Mouse (Mus musculus) forebrain, embryonic 14.5 days (tissue): ENCODE results near the gene Otop2. TPM values are rescaled to one million over a fixed set of nuclear protein-coding genes. Genes with fewer than 3 reads are reported as not detected.

Experiments used
- ATAC-seq: fragments of 200-750 bp; cut with Nextera tagmentation; 2 replicates; pipeline ENCODE4 v1.8.0; 2017; ENCODE audit warnings: mild to moderate bottlenecking, moderate library complexity
- DNase-seq: peaks from one replicate; pipeline ENCODE4 v3.0.0-alpha.2; 2015; ENCODE audit warnings: low spot score
- H3K27ac ChIP-seq: fragments of 300-500 bp; sonication (generic); 2 replicates; pipeline ENCODE4 v1.5.1; 2014; ENCODE audit warnings: low read depth, mild to moderate bottlenecking, control low read depth, low read length, moderate library complexity
- H3K27me3 ChIP-seq: fragments of 300-500 bp; sonication (generic); replicated peaks from 2 replicates; pipeline ENCODE4 v1.6.1; 2014; ENCODE audit warnings: low read length, control low read depth, mixed read lengths; ENCODE audit not compliant: control insufficient read depth, insufficient read depth
- H3K36me3 ChIP-seq: fragments of 300-500 bp; sonication (generic); 2 replicates; pipeline ENCODE4 v1.6.1; 2014; ENCODE audit warnings: low read length, control low read depth; ENCODE audit not compliant: control insufficient read depth, insufficient read depth
- H3K4me1 ChIP-seq: fragments of 300-500 bp; sonication (generic); 2 replicates; pipeline ENCODE4 v1.6.1; 2014; ENCODE audit warnings: antibody characterized with exemption, low read length, control low read depth; ENCODE audit not compliant: control insufficient read depth, insufficient read depth
- H3K4me2 ChIP-seq: fragments of 300-500 bp; sonication (generic); 2 replicates; pipeline ENCODE4 v1.6.1; 2014; ENCODE audit warnings: mild to moderate bottlenecking, control low read depth, low read length
- H3K4me3 ChIP-seq: fragments of 300-500 bp; sonication (generic); 2 replicates; pipeline ENCODE4 v1.5.1; 2014; ENCODE audit warnings: low read depth, low read length, control low read depth
- H3K9ac ChIP-seq: fragments of 300-500 bp; sonication (generic); 2 replicates; pipeline ENCODE4 v1.6.1; 2014; ENCODE audit warnings: mild to moderate bottlenecking, low read length, control low read depth, moderate library complexity
- H3K9me3 ChIP-seq: fragments of 300-500 bp; sonication (generic); replicated peaks from 2 replicates; pipeline ENCODE4 v1.6.1; 2016; ENCODE audit warnings: low read length, control low read depth, mixed read lengths; ENCODE audit not compliant: control insufficient read depth
- WGBS: fragments of 180-500 bp; shearing (Covaris S2); extraction: QIAGEN DNeasy Blood & Tissue Kit; methylation state at CpG from one replicate; pipeline ENCODE4 v1.1.7; 2014; 5-methylcytosine and 5-hydroxymethylcytosine counted together
- polyA plus RNA-seq: library from polyadenylated mRNA; unstranded; fragments of >200 nt; fragmentation: Nextera tagmentation; extraction: Ambion mirVana; gene quantifications from 2 replicates; pipeline ENCODE4 v1.2.1, GENCODE M21; 2014

Otop2 gene
- polyA plus RNA-seq, 1 experiment from 2014 or later = not detected

GRCm38 (mm10) chr11:115341246-115341645 is 34.3 kb downstream of the Otop2 start:
- H3K4me1 ChIP-seq = no peaks in the 10 kb centered on the region
- 0 out of 2 replicates have a peak, but pooled peaks cover 3% of the 10 kb centered on the region for H3K27me3 ChIP-seq
- no peak overlapping the region for H3K4me2 ChIP-seq
- no peak overlapping the region for H3K27ac ChIP-seq
- H3K9ac ChIP-seq = no peak overlapping the region
- H3K4me3 ChIP-seq = no peak overlapping the region
- H3K36me3 ChIP-seq = no peaks in the 10 kb centered on the region
- ATAC-seq = no peak
- WGBS = 67% methylated on average over 2 of the region's 2 CpGs
- DNase-seq = no peak
- no peaks in the 10 kb centered on the region for H3K9me3 ChIP-seq

GRCm38 (mm10) chr11:115341866-115342265 is 34.9 kb downstream of the Otop2 start:
- Histone ChIP-seq H3K4me1 (peaks cover 2% of the 10 kb centered on the region; the same call in 1 of the 2 replicates), H3K27me3 (no peaks in the 10 kb centered on the region), H3K9me3 (no peaks in the 10 kb centered on the region), H3K36me3 (no peaks in the 10 kb centered on the region), H3K4me3 (no peak overlapping the region), H3K27ac (no peak overlapping the region), H3K9ac (no peak overlapping the region), H3K4me2 (no peak overlapping the region)
- 67% methylated on average over 6 of the region's 6 CpGs for WGBS
- DNase-seq = no peak
- ATAC-seq = no peak

GRCm38 (mm10) chr11:115344967-115345366 is 38.0 kb downstream of the Otop2 start:
- no peak overlapping the region for H3K9ac ChIP-seq
- no peak for DNase-seq
- WGBS = 12% methylated on average over 12 of the region's 12 CpGs
- no peak for ATAC-seq
- no peaks in the 10 kb centered on the region for H3K9me3 ChIP-seq
- no peak overlapping the region for H3K27ac ChIP-seq
- no peaks in the 10 kb centered on the region for H3K36me3 ChIP-seq
- H3K27me3 ChIP-seq = no peaks in the 10 kb centered on the region
- no peak overlapping the region for H3K4me2 ChIP-seq
- H3K4me3 ChIP-seq = no peak overlapping the region
- peaks cover 4% of the 10 kb centered on the region; the same call in 1 of the 2 replicates for H3K4me1 ChIP-seq

GRCm38 (mm10) chr11:115345515-115345914 is 38.6 kb downstream of the Otop2 start:
- ATAC-seq (no peak), DNase-seq (no peak)
- H3K4me2 ChIP-seq = no peak overlapping the region
- WGBS = 49% methylated on average over 7 of the region's 7 CpGs
- H3K4me3 ChIP-seq = no peak overlapping the region
- no peaks in the 10 kb centered on the region for H3K9me3 ChIP-seq
- no peaks in the 10 kb centered on the region for H3K36me3 ChIP-seq
- no peak overlapping the region for H3K27ac ChIP-seq
- H3K4me1 ChIP-seq = peaks cover 4% of the 10 kb centered on the region; the same call in 1 of the 2 replicates
- H3K9ac ChIP-seq = no peak overlapping the region
- no peaks in the 10 kb centered on the region for H3K27me3 ChIP-seq

GRCm38 (mm10) chr11:115348681-115349248 is 41.8 kb downstream of the Otop2 start:
- Histone ChIP-seq H3K27ac (no peak overlapping the region), H3K27me3 (no peaks in the 10 kb centered on the region), H3K36me3 (peaks cover 29% of the 10 kb centered on the region), H3K4me1 (peaks cover 4% of the 10 kb centered on the region; the same call in 1 of the 2 replicates), H3K4me3 (no peak overlapping the region), H3K9ac (no peak overlapping the region), H3K9me3 (no peaks in the 10 kb centered on the region), H3K4me2 (no peak overlapping the region)
- DNase-seq = no peak
- WGBS = 64% methylated on average over 17 of the region's 17 CpGs
- no peak for ATAC-seq

GRCm38 (mm10) chr11:115349976-115350375 is 43.0 kb downstream of the Otop2 start:
- H3K4me2 ChIP-seq = no peak overlapping the region
- WGBS = 88% methylated on average over 4 of the region's 4 CpGs
- peaks cover 29% of the 10 kb centered on the region for H3K36me3 ChIP-seq
- no peaks in the 10 kb centered on the region for H3K27me3 ChIP-seq
- no peak overlapping the region for H3K4me3 ChIP-seq
- no peak overlapping the region for H3K27ac ChIP-seq
- DNase-seq (no peak), ATAC-seq (no peak)
- H3K9me3 ChIP-seq = no peaks in the 10 kb centered on the region
- H3K4me1 ChIP-seq = peaks cover 4% of the 10 kb centered on the region; the same call in 1 of the 2 replicates
- no peak overlapping the region for H3K9ac ChIP-seq

- WGBS = 95% methylated on average over 5 of the region's 5 CpGs
- no peaks in the 10 kb centered on the region for H3K9me3 ChIP-seq
- no peak overlapping the region for H3K4me2 ChIP-seq
- no peaks in the 10 kb centered on the region for H3K4me1 ChIP-seq
- ATAC-seq (no peak), DNase-seq (no peak)
- no peaks in the 10 kb centered on the region for H3K27me3 ChIP-seq
- H3K9ac ChIP-seq = no peak overlapping the region
- peaks cover 34% of the 10 kb centered on the region for H3K36me3 ChIP-seq
- no peak overlapping the region for H3K27ac ChIP-seq
- H3K4me3 ChIP-seq = no peak overlapping the region
These were observed 46.4 kb downstream of the Otop2 start for GRCm38 (mm10) chr11:115353375-115353774.

- WGBS = 9% methylated on average over 8 of the region's 8 CpGs
- ATAC-seq = peak; percentile 64; the same call in 1 of the 2 replicates
- no peak overlapping the region for H3K9ac ChIP-seq
These were observed 47.2 kb downstream of the Otop2 start for GRCm38 (mm10) chr11:115354183-115354582.

GRCm38 (mm10) chr11:115358468-115358867 is 51.5 kb downstream of the Otop2 start:
- peak; percentile 49 for ATAC-seq
- WGBS = 14% methylated on average over 5 of the region's 5 CpGs
- Histone ChIP-seq H3K27me3 (no peaks in the 10 kb centered on the region), H3K36me3 (0 out of 2 replicates have a peak, but pooled peaks cover 7% of the 10 kb centered on the region), H3K9me3 (no peaks in the 10 kb centered on the region), H3K4me1 (peaks cover 9% of the 10 kb centered on the region; the same call in 1 of the 2 replicates), H3K4me2 (no peak overlapping the region), H3K4me3 (no peak overlapping the region), H3K27ac (no peak overlapping the region), H3K9ac (no peak overlapping the region; the same call in 1 of the 2 replicates)
- DNase-seq = peak; percentile 92

More at GRCm38 (mm10) chr11:115354183-115354582, 47.2 kb downstream of the Otop2 start:
- H3K4me1 ChIP-seq = peaks cover 6% of the 10 kb centered on the region; the same call in 1 of the 2 replicates
- H3K27me3 ChIP-seq = no peaks in the 10 kb centered on the region
- H3K36me3 ChIP-seq = peaks cover 34% of the 10 kb centered on the region
- DNase-seq = peak; percentile 88
- no peak overlapping the region for H3K27ac ChIP-seq
- H3K4me2 ChIP-seq = no peak overlapping the region
- no peaks in the 10 kb centered on the region for H3K9me3 ChIP-seq
- no peak overlapping the region for H3K4me3 ChIP-seq
